Mouse (Mus musculus) spleen, postnatal 4 days (tissue): ENCODE measurements at regions not wholly inside any gene's neighbourhood (a gene's known extent, or its start where the extent isn't known, plus 50 kb on each side); places are given as distances from the start of the nearest gene placed in this dataset.

Experiments
- DNase-seq, 2 experiments: peaks; one replicate each; pipeline ENCODE4 v3.0.0; 2022; ENCODE audit warnings: low spot score in 2 of 2

DNA sequence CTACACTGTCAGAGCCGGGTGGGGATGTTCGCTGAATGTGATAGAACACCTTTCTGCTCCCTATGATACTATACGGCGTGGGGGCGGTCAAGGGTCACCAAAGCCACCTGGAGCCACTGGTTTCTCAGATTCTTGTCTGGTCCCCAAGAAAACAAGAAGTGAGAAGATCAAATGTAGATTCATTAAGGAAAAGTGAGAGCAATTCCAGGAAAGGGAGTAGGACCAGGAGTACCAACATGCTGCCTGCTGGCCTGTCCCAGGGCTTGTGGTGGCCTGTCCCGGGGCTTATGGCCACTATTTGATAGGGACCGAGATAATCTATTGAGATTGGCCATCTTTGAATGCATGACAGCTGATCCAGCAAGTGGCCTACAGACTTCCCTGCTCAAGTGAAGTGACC is 58.8 kb upstream of the Fut8 start:
- DNase-seq, result peak in 1 of 2 experiments; percentile 55

GRCm38 (mm10) chr12:77177811-77178578 is 59.9 kb upstream of the Fut8 start:
- peak in 1 of 2 experiments; percentile 61 for DNase-seq

- DNase-seq, result peak in 1 of 2 experiments; percentile 61
Observed at GRCm38 (mm10) chr12:77177303-77177702, 60.6 kb upstream of the Fut8 start.

GRCm38 (mm10) chr12:77174032-77174431 is 63.9 kb upstream of the Fut8 start:
- peak in 1 of 2 experiments; percentile 10 for DNase-seq

DNA sequence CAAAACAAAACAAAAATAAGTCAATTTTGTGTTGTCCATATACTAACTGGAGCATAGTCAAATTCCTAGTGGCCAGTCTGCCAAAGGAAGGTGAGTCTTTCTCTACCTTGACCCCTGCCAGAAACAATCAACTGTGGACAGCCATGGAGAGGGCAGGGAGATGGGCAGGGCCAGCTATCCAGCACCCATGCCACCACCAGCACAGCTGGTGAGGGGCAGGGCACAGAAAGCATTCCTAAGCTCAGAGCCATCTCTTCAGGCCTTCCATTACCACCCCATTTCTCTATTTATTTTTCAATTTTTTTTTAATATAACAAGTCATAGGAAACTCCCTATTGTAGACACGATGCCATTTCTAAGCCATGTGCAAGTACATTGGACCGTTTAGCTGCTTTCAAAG is 65.4 kb upstream of the Fut8 start:
- peak in 1 of 2 experiments; percentile 35 for DNase-seq

GRCm38 (mm10) chr12:77170257-77170656 is 67.7 kb upstream of the Fut8 start:
- DNase-seq, result peak in 1 of 2 experiments; percentile 7

GRCm38 (mm10) chr12:77168367-77168766 is 69.6 kb upstream of the Fut8 start:
- DNase-seq, result no peak

DNA sequence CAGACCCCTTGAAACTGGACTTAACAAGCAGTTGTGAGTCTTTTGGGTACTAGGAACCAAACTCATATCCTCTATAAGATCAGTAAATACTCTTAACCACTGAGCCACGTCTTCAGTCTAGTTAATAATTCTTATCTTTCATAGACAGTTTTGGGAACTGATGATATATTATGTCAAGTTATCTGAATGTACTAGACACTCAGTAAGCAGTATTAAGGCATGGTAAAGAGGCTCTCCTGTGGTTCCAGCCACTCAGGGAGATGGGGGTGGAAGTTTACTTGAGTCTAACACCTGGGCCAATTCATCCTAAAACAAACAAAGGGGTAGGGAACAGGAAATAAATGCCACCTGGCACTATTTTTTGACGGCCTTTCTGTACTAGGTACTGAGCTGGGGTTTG is 81.2 kb upstream of the Fut8 start:
- peak in 1 of 2 experiments; percentile 7 for DNase-seq

GRCm38 (mm10) chr12:77155626-77156025 is 82.3 kb upstream of the Fut8 start:
- DNase-seq, result peak in 1 of 2 experiments; percentile 49

- no peak for DNase-seq
Observed at GRCm38 (mm10) chr12:77151471-77151870, 86.5 kb upstream of the Fut8 start.

- DNase-seq, result no peak
Observed at GRCm38 (mm10) chr12:77149835-77150234, 88.1 kb upstream of the Fut8 start.

DNA sequence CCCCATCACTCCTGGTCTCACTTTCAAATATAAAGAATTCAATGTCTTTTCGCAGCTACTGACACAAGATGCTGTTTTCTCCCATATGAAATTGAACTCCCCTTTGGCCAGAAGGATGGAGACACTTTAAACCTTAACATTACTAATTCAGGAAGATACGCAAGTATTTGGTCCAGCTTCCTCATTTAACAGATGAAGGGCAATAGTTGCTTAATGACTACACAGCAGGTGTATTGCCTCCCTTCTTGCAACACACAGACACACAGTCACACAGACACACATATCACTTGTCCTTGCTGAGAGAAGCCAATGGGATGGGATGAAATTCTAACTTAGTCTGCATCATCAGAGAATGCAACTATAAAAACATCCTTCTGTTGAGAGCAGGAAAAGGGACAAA is 89.8 kb upstream of the Fut8 start:
- DNase-seq, result peak in 1 of 2 experiments; percentile 11

GRCm38 (mm10) chr12:77143958-77144357 is 94.0 kb upstream of the Fut8 start:
- peak in 1 of 2 experiments; percentile 37 for DNase-seq

- DNase-seq, result peak in 1 of 2 experiments; percentile 29
Observed at GRCm38 (mm10) chr12:77143521-77143920, 94.4 kb upstream of the Fut8 start.

GRCm38 (mm10) chr12:77143105-77143504 is 94.8 kb upstream of the Fut8 start:
- peak in 1 of 2 experiments; percentile 56 for DNase-seq

- peak in 1 of 2 experiments; percentile 49 for DNase-seq
Observed at GRCm38 (mm10) chr12:77142224-77142623, 95.7 kb upstream of the Fut8 start.

- peak in 1 of 2 experiments; percentile 46 for DNase-seq
Observed at GRCm38 (mm10) chr12:77141260-77142201, 96.4 kb upstream of the Fut8 start.

DNA sequence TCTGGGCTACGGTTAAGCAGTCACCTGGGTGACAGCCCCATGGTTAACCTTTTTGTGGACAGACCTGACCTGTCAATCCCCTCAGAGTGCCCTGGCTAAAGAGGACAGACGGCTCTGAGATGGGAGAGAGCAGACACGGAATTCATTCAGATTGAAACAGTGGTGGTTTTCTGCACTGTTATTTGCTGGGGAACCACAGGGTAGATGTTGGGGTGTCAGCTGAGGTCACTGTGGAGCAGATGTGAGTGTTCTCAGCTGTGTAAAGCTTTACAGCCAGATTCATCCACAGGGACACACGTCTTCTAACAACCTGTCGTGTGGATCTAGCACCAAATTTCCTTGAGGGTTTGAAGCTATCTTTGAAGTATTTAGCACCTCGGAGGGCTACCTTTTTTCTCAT is 97.3 kb upstream of the Fut8 start:
- peak in 1 of 2 experiments; percentile 45 for DNase-seq

DNA sequence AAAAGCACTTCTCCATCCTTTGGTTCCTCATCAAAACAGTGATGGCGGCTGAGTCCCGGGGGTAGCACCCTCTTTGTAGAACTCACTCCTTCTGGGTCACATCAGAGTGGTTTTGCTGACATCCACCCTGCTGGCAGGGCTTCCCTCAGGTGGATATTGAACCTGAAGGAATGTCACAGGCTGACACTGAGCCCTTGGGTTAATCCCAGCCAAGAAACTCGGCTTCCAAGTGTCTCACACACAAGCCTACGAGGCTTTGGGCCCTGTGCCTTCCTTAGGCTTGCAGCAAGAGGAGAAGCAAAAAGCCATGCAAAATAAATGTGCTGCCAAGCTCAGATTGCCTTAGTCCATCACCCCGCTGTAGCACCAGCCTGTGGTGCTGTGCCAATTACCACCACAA is 97.8 kb upstream of the Fut8 start:
- no peak for DNase-seq

GRCm38 (mm10) chr12:77139718-77140117 is 98.2 kb upstream of the Fut8 start:
- no peak for DNase-seq

GRCm38 (mm10) chr12:77138506-77139201 is 99.3 kb upstream of the Fut8 start:
- no peak for DNase-seq
